Mouse (Mus musculus) forebrain, embryonic 14.5 days (tissue): Measurements from ENCODE around the gene Psmc3. TPM values are rescaled to one million over a fixed set of nuclear protein-coding genes. Genes with fewer than 3 reads are reported as not detected.
A peak's percentile ranks its signal among the peaks of the same experiment; 100 is the strongest.

Source experiments
- ATAC-seq: fragments of 200-750 bp; cut with Nextera tagmentation; 2 replicates; pipeline ENCODE4 v1.8.0; 2017; ENCODE audit warnings: mild to moderate bottlenecking, moderate library complexity
- DNase-seq: peaks from one replicate; pipeline ENCODE4 v3.0.0-alpha.2; 2015; ENCODE audit warnings: low spot score
- H3K27ac ChIP-seq: fragments of 300-500 bp; sonication (generic); 2 replicates; pipeline ENCODE4 v1.5.1; 2014; ENCODE audit warnings: low read depth, mild to moderate bottlenecking, control low read depth, low read length, moderate library complexity
- H3K27me3 ChIP-seq: fragments of 300-500 bp; sonication (generic); replicated peaks from 2 replicates; pipeline ENCODE4 v1.6.1; 2014; ENCODE audit warnings: low read length, control low read depth, mixed read lengths; ENCODE audit not compliant: control insufficient read depth, insufficient read depth
- H3K36me3 ChIP-seq: fragments of 300-500 bp; sonication (generic); 2 replicates; pipeline ENCODE4 v1.6.1; 2014; ENCODE audit warnings: low read length, control low read depth; ENCODE audit not compliant: control insufficient read depth, insufficient read depth
- H3K4me1 ChIP-seq: fragments of 300-500 bp; sonication (generic); 2 replicates; pipeline ENCODE4 v1.6.1; 2014; ENCODE audit warnings: antibody characterized with exemption, low read length, control low read depth; ENCODE audit not compliant: control insufficient read depth, insufficient read depth
- H3K4me2 ChIP-seq: fragments of 300-500 bp; sonication (generic); 2 replicates; pipeline ENCODE4 v1.6.1; 2014; ENCODE audit warnings: mild to moderate bottlenecking, control low read depth, low read length
- H3K4me3 ChIP-seq: fragments of 300-500 bp; sonication (generic); 2 replicates; pipeline ENCODE4 v1.5.1; 2014; ENCODE audit warnings: low read depth, low read length, control low read depth
- H3K9ac ChIP-seq: fragments of 300-500 bp; sonication (generic); 2 replicates; pipeline ENCODE4 v1.6.1; 2014; ENCODE audit warnings: mild to moderate bottlenecking, low read length, control low read depth, moderate library complexity
- H3K9me3 ChIP-seq: fragments of 300-500 bp; sonication (generic); replicated peaks from 2 replicates; pipeline ENCODE4 v1.6.1; 2016; ENCODE audit warnings: low read length, control low read depth, mixed read lengths; ENCODE audit not compliant: control insufficient read depth
- WGBS: fragments of 180-500 bp; shearing (Covaris S2); extraction: QIAGEN DNeasy Blood & Tissue Kit; methylation state at CpG from one replicate; pipeline ENCODE4 v1.1.7; 2014; 5-methylcytosine and 5-hydroxymethylcytosine counted together
- polyA plus RNA-seq: library from polyadenylated mRNA; unstranded; fragments of >200 nt; fragmentation: Nextera tagmentation; extraction: Ambion mirVana; gene quantifications from 2 replicates; pipeline ENCODE4 v1.2.1, GENCODE M21; 2014

Psmc3 gene
- polyA plus RNA-seq, 1 experiment from 2014 or later: 298 TPM

DNA sequence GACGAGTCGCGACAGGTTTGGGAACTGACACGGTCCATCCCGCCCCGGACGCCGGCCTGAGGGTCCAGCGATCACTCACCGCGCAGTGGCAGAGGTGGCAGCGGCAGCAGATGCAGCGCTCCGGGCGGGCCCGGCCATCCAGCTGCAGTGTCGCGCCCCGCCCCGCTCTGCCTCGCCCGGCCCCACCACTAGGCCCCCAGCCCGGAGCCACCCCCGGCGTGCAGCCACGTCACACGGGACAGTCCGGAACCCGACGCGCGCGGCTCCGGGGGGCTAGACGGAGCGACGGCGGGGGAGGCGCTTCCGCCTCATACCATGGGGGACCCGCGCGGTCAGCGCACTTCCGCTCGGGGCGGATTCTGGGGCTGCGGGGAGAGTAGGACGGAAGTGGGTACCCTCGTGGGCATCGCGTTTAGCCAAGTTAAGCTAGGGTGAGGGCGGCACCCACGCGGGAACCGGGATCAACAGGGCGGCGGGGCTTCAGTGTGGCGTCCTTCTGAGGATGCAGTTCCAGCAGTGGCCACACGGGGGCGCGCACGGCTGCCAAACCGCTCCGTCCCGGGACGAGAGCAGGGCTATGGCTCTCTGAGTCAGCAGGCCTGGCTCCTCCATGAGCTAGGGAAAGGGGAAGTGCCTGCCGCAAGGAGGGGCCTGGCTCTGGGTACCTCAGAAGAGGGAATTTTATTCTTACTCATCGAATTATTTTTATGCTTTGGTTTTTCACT, 16.4 kb downstream of the Psmc3 start, which contains the start of gene Slc39a13:
Gene Slc39a13 (minus strand): TSS at position 342 of the 725 bp plus-strand sequence.
- Histone ChIP-seq H3K4me1 (peaks cover 13% of the 10 kb centered on the region), H3K36me3 (peaks cover 12% of the 10 kb centered on the region; the same call in 1 of the 2 replicates), H3K27me3 (no peaks in the 10 kb centered on the region), H3K4me3 (peak within 1 kb of the TSS; percentile 68), H3K9me3 (no peaks in the 10 kb centered on the region), H3K9ac (peak within 1 kb of the TSS; percentile 83), H3K4me2 (peak within 1 kb of the TSS; percentile 83), H3K27ac (peak within 1 kb of the TSS; percentile 74)
- WGBS: 1% methylated on average over 69 of the region's 69 CpGs
- peak; percentile 95 for DNase-seq
- ATAC-seq: peak; percentile 97

- H3K4me1 ChIP-seq: peaks cover 13% of the 10 kb centered on the region
- ATAC-seq (0 out of 2 replicates have a peak, but pooled peaks have one; percentile 2), DNase-seq (no peak)
- 89% methylated on average over 10 of the region's 10 CpGs for WGBS
- peak overlapping the region; percentile 68 for H3K4me3 ChIP-seq
- peak overlapping the region; percentile 74 for H3K27ac ChIP-seq
- peak overlapping the region; percentile 83 for H3K4me2 ChIP-seq
- H3K36me3 ChIP-seq: 0 out of 2 replicates have a peak, but pooled peaks cover 6% of the 10 kb centered on the region
- H3K27me3 ChIP-seq: no peaks in the 10 kb centered on the region
- H3K9me3 ChIP-seq: no peaks in the 10 kb centered on the region
- H3K9ac ChIP-seq: peak overlapping the region; percentile 83
Measured at GRCm38 (mm10) chr2:91071059-91071458, 17.2 kb downstream of the Psmc3 start.

GRCm38 (mm10) chr2:91072092-91072491, 18.3 kb downstream of the Psmc3 start:
- Histone ChIP-seq H3K4me1 (peaks cover 13% of the 10 kb centered on the region), H3K27ac (no peak overlapping the region), H3K9me3 (no peaks in the 10 kb centered on the region), H3K9ac (no peak overlapping the region), H3K27me3 (no peaks in the 10 kb centered on the region), H3K36me3 (no peaks in the 10 kb centered on the region), H3K4me2 (no peak overlapping the region), H3K4me3 (no peak overlapping the region)
- WGBS: 54% methylated on average over 1 of the region's 1 CpGs
- ATAC-seq: no peak
- no peak for DNase-seq

DNA sequence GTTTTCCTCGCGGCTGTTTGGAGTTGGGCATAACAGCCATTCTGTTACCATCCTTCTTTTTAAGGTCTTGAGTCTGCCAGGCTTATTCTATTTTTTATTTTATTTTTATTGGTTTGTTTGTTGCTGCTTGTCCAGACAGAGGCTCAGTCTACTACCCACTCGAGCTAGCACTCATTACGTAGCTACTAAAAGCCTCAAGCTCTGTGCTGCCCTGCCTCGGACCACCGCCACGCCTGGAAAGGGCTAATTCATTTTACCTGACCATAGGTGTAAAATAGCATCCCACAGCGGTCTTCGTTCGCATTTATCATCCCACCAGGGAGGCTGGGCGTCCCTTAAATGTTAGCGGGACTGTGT, 24.1 kb downstream of the Psmc3 start:
- Histone ChIP-seq H3K9ac (peak overlapping the region; percentile 71; the same call in 1 of the 2 replicates), H3K4me2 (peak overlapping the region; percentile 81), H3K36me3 (no peaks in the 10 kb centered on the region), H3K27me3 (no peaks in the 10 kb centered on the region), H3K4me3 (peak overlapping the region; percentile 41), H3K9me3 (no peaks in the 10 kb centered on the region), H3K4me1 (0 out of 2 replicates have a peak, but pooled peaks cover 3% of the 10 kb centered on the region), H3K27ac (no peak overlapping the region)
- no peak for DNase-seq
- peak; percentile 38 for ATAC-seq
- 12% methylated on average over 12 of the region's 12 CpGs for WGBS

GRCm38 (mm10) chr2:91078314-91079025, 24.7 kb downstream of the Psmc3 start:
- peak overlapping the region; percentile 81 for H3K4me2 ChIP-seq
- peak overlapping the region; percentile 41 for H3K4me3 ChIP-seq
- whole genome bisulfite sequencing: under 1% methylated on average over 33 of the region's 36 CpGs
- H3K27ac ChIP-seq: no peak overlapping the region
- no peaks in the 10 kb centered on the region for H3K9me3 ChIP-seq
- peak; percentile 28 for DNase-seq
- H3K4me1 ChIP-seq: 0 out of 2 replicates have a peak, but pooled peaks cover 3% of the 10 kb centered on the region
- ATAC-seq: peak; percentile 73
- peak overlapping the region; percentile 71 for H3K9ac ChIP-seq
- no peaks in the 10 kb centered on the region for H3K36me3 ChIP-seq
- no peaks in the 10 kb centered on the region for H3K27me3 ChIP-seq

- no peak overlapping the region for H3K27ac ChIP-seq
- no peaks in the 10 kb centered on the region for H3K9me3 ChIP-seq
- ATAC-seq (peak; percentile 5; the same call in 1 of the 2 replicates), DNase-seq (no peak)
- H3K4me3 ChIP-seq: peak overlapping the region; percentile 41
- H3K4me2 ChIP-seq: peak overlapping the region; percentile 81
- 0 out of 2 replicates have a peak, but pooled peaks cover 3% of the 10 kb centered on the region for H3K4me1 ChIP-seq
- peak overlapping the region; percentile 71 for H3K9ac ChIP-seq
- no peaks in the 10 kb centered on the region for H3K36me3 ChIP-seq
- no peaks in the 10 kb centered on the region for H3K27me3 ChIP-seq
- WGBS: 36% methylated on average over 5 of the region's 5 CpGs
Measured at GRCm38 (mm10) chr2:91079026-91079384, 25.2 kb downstream of the Psmc3 start.

GRCm38 (mm10) chr2:91080784-91081513, 27.1 kb downstream of the Psmc3 start:
- no peaks in the 10 kb centered on the region for H3K27me3 ChIP-seq
- H3K4me3 ChIP-seq: no peak overlapping the region
- H3K4me2 ChIP-seq: no peak overlapping the region
- no peaks in the 10 kb centered on the region for H3K36me3 ChIP-seq
- WGBS: 80% methylated on average over 8 of the region's 8 CpGs
- H3K9me3 ChIP-seq: no peaks in the 10 kb centered on the region
- ATAC-seq: no peak
- H3K4me1 ChIP-seq: 0 out of 2 replicates have a peak, but pooled peaks cover 3% of the 10 kb centered on the region
- no peak overlapping the region for H3K27ac ChIP-seq
- no peak for DNase-seq
- H3K9ac ChIP-seq: no peak overlapping the region

- 0 out of 2 replicates have a peak, but pooled peaks cover 3% of the 10 kb centered on the region for H3K4me1 ChIP-seq
- H3K36me3 ChIP-seq: no peaks in the 10 kb centered on the region
- 80% methylated on average over 13 of the region's 13 CpGs for WGBS
- H3K4me2 ChIP-seq: no peak within 1 kb of the TSS
- H3K9me3 ChIP-seq: no peaks in the 10 kb centered on the region
- ATAC-seq (no peak), DNase-seq (no peak)
- no peaks in the 10 kb centered on the region for H3K27me3 ChIP-seq
- H3K27ac ChIP-seq: no peak within 1 kb of the TSS
- H3K9ac ChIP-seq: no peak within 1 kb of the TSS
- no peak within 1 kb of the TSS for H3K4me3 ChIP-seq
Measured at GRCm38 (mm10) chr2:91081775-91082695, 28.2 kb downstream of the Psmc3 start, which contains the start of gene Spi1. Gene Spi1, plus strand, starts transcription at chr2:91082390.
